Mouse (Mus musculus) right cerebral cortex, postnatal 25 days (tissue): ENCODE measurements around the gene Cavin1.

ENCODE experiments used
- DNase-seq: peaks from one replicate; pipeline ENCODE4 v3.0.0; 2022

Gene Cavin1

DNA sequence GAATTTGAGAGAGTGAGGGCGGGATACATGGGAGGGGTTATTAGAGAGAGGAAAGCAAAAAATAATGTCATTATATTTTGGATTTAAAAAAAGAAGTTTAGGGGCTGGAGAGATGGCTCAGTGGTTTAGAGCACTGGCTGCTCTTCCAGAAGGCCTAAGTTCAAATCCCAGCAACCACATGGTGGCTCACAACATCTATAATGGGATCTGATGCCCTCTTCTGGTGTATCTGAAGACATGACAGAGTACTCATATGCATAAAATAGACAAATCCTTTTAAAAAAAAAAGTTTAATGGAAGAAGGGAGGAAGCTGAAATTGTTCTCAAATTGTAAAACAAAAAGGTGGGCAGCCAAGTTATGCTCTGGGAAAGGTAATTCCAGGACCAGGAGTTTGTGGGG, 21.1 kb downstream of the Cavin1 start:
- DNase-seq, result no peak

DNA sequence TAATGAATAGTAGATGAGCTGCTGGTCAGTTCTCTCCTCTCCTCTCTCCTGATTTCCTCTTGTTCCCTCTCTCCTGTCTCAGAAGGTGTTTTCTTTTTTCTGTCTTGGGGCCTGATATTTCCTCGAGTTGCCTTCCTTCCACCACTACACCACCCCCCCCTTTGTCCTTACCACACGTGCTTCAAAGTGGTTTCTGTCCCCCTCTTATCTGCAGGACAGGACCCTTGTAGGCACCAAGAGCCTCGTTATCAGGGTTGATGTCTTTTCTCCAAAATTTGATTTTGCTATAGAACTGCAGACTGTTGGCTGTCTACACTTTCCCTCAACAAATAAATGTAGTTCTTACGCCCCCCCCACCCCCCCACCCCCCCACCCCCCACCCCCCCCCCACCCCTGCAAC, 22.4 kb downstream of the Cavin1 start:
- no peak for DNase-seq

DNA sequence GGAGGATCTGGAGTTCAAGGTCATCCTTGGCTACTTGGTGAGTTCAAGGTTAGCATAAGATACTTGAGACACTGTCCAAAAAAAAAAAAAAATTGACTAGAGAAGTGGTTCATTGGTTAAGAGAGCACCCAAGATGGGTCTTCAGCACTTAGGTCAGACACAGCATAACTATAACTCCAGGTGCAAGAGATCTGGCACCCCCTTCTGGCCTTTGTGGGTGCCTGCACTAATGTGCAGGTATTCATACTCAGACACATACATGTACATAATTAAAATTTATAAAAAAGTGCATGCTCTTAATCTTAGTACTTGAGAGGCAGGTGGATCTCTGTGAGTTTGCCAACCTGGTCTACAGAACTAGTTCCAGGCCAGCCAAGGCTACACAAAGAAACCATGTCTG, 23.1 kb downstream of the Cavin1 start:
- no peak for DNase-seq

DNA sequence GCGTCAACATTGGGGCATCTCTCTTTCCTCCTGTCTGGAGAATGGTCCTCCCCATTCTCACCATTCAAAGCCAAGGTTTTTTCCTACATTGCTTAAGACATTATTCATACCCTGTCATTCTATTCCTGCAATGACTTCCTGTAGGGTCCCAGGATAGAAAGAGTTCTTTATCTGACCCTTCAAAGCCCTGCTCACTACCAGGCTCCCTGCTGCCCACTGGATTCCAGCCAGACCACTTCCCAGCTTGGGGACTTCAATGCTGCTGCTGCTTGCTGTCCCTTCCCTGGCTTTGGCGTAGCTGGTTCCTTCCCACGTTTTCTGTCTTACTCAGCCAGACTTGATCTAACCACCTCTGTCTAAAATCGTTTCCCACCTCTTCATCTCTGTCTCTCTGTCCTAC, 23.8 kb downstream of the Cavin1 start:
- DNase-seq, result no peak

DNA sequence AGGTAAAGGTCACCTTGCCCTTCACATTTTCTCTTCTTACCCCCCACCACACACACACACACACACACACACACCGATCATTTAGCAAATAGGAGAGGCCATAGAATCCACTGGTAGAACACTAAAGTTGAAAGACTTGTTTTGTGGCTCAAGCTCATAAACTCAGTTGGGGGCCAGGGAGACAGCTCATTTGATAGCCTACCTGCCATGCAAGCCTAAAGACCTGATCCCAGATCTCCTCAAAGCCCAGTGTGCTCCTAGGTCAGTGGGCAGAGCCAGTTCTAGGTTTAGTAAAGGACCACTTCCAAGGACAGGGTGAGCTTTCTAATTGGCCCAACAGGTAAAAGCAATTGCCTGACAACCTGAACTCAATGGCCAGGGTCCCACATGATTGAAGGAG, 28.3 kb downstream of the Cavin1 start:
- DNase-seq, result no peak

DNA sequence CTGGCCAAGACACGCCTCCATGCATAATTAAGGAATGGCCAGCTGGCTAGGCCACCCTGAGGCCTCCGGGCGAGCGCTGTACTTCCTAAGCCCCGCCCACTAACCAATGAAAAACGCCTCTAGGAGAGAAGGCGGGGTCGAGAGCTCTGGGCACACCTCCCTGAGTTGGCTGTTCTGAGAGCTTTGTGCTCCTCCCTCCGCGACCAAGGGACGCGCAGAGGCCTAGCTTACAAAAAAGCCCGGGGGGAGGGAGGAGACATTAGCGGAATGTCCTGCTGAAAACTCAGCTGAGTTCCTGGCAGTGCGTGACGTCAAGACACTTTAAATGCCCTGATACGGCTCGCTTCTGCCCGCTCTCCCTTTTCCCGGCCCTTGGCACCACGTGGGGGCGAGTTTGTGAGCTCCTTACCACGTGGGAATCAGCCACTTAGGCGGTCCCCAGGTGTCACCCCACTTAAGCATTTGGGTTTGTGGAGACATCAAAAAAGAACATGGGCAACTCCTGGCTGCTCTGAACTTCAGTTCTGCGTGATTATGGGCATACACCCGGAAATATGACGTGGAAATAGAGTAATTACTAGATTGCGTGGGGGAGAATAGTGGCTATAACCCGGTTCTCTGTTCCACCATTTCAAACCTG, 31.1 kb downstream of the Cavin1 start, which contains the start of gene Stat3:
Gene Stat3 (minus strand): TSS at position 29 of the 640 bp plus-strand sequence.
- DNase-seq, result peak; percentile 97

DNA sequence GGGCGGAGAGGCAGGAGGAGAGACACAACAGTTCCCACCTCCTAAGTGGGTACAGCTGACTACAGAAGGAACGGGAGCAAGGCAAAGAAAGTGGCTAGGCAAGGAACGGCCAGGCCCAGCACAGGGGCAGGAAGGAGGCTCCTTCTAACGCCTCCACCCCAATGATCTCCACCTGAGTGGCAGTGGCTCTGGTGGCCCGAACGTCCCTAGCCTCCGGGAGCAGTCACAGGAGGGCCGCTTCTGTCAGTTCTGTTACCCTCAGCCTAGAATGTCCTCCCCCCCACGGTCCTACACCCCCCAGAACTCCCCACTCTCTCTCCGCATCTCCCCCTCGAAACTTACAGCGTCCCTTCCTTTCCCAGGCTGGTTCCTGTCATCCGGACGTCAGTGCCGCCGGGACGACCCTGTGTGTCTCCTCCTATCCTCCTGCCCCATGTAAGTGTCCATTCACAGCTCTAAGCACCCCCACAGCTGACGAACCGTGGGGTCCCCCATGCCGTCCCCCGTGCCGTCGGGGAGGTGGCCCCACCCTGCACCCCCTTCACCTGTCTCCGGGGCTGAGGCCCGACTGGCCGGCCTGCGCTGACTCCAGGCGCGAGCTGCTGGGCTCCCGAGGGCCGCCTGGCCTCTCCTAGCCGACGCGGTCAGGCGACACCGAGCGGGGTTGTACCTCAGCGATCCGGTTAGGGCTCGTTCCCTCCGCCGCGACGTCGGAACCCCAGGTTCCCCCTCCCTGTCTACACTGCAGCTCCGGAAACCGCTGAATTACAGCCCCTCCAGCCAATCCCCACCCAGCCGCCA, 31.8 kb downstream of the Cavin1 start:
- DNase-seq, result no peak

DNA sequence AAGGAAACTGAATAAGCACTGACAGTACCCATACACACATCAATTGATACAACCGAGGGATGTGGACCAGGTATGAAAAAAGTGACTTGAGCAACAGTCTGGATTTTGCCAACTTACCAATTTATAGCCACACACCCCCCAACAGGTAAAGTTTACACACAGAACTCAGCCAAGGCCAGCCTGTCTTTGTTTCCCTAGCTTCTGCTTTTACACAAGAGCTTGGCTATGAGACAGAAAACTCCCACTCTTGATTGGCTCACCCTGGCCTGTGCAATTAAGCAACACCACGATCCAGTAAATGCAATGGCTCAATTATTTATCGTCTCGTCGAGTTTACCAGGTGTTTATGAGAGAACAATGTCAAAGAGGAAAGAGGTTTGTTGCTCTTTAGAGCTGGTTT, 32.6 kb downstream of the Cavin1 start:
- no peak for DNase-seq

DNA sequence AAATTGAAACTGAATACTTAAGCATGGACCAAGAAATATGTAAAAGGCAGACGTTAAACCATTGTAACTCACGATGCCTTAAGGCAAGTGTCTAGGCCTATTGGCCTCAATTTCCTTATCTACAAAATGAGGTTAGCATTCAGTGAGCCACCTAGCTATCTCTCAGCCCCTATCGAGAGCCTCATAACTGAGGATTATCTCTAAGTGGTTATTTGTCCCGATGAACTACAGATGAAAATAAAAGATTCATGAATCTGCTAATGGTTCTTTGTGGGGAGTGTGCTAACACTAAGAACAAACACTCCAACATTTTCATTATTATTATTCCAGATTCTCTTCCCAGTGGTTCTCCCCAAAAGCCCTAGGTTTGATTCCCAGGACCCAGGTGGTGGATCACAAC, 33.4 kb downstream of the Cavin1 start:
- DNase-seq, result no peak

DNA sequence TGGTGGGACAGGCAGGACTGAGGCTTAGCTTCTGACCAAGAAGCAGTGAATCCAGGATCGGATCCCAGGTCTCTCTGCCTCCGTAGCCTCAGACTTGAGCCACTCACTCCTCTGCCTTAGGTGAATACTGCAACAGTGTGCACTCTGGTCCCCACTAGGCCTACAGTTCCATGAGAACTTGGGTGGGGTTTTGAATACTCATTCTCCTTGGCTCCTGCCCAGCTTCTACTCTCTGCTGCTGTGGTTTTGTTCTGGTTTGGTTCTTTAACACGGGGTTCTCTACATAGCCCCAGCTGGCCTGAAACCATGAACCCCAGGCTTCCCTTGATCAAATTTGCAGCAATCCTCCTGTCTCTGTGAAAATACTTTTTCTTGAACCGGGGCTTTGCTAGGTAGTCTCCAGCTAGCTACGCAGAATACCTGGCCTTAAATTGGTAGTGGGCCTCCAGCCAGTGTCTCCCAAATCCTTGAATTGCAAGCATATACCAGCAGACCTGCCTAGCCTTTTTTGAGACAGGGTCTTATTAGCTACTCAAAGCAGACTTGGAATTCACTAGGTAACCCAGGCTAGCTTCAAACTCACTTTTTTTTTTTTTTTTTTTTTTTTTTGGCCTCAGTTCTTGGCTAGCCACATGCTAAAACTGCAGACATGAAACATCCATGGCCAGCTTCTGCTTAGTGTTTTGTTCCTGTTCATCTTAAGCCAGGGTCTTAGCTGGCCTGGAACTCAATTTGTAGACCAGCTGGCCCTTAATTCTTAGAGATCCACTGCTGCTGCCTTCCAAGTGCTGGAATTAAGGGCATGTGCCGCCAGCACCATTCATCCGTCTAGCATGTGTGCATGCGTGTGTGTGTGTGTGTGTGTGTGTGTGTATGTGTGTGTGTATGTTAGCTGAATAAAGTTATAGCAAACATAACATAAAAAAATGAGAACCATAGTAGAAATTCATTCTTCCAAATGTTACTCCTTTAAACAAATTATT, 35.0 kb downstream of the Cavin1 start:
- DNase-seq, result no peak

DNA sequence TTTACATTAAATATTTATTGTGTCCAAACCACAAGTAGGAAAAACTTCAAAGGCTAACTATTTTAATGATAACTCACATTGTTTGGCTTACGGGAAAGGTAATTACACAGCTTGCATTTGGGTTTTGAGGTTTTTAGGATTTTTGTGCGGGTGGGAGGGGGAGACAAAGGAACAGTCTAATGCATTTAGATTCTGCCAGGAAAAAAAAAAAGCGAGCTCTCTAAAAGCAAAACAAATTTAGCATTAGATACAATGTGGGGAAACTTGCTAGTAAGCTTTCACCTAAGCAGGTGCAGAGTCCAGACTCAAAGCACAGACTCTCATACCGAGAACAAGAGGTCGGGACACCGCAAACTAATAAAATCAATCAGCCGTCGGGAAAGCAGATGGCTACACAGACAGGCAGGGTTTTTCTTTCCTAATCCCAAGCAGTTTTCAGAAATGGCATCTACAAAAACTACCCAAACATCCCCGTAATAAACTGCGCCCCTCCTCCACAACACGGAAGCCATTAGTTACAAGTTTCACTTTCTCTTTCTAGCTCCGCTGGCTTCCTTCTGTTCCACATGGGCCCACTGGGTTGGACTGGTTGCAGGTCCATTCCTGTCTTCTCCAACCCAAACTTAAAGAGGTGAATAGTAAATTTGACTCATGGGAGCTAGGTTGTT, 39.3 kb downstream of the Cavin1 start:
- DNase-seq, result no peak

DNA sequence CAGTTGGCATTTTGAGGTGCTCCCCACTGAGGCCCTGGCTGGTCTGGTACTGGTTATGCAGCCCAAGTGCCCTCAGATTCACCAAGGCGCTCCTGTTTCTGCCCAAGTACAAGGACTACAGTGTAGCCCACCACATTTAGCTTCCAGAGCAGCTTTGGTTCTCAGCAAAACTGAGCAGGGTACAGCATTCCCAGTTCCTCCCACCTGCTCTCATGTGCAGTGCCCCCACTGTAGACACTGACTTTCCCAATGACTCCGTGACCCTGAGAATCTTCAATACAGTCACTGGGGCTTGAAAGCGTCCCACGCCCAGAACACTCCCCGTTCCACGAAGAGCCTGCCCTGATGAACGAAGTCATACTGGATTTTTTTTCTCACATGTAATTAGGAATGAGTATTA, 40.1 kb downstream of the Cavin1 start:
- no peak for DNase-seq

DNA sequence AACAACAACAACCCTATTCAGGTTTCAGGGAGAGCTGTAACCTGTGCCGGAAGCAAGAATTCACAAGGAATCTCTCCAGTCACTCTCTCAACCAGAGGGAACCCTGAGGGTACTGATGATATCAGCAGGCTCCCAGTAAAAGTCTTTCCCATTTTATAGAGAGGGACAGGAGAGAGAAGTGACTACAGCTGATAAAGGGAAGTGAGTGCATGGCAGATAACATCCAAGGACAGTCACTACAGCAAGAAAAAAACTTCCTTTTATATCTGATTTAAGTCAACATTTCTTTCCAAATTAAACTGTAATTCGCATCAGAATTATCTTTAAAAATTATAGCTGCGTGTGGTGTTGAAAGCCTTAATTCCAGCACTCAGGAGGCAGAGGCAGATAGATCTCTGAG, 43.3 kb downstream of the Cavin1 start:
- DNase-seq, result no peak

DNA sequence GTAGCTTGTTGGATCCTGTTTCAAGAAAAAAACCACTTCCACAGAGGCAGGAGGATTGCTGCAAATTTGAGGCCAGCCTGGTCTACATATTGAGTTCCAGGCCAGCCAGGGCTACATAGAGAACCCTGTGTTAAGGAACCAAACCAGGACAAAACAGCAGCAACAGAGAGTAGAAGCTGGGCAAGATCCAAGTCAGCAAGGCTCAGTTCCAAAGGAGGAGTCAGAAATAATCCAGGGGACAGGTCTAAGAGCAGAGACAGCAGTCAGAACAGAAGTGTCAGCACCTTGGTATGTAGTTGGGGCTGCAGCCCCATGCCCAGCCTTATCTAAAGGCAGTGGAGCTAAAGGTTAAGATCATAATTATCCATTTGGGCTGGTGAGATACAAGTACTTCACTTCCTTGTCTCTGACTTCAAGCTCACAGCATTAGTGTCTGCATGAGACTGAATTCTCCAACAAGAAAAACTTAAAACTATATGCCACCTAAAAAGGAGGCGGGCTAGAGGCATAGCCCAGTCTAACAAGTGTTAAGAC, 46.2 kb downstream of the Cavin1 start:
- no peak for DNase-seq

DNA sequence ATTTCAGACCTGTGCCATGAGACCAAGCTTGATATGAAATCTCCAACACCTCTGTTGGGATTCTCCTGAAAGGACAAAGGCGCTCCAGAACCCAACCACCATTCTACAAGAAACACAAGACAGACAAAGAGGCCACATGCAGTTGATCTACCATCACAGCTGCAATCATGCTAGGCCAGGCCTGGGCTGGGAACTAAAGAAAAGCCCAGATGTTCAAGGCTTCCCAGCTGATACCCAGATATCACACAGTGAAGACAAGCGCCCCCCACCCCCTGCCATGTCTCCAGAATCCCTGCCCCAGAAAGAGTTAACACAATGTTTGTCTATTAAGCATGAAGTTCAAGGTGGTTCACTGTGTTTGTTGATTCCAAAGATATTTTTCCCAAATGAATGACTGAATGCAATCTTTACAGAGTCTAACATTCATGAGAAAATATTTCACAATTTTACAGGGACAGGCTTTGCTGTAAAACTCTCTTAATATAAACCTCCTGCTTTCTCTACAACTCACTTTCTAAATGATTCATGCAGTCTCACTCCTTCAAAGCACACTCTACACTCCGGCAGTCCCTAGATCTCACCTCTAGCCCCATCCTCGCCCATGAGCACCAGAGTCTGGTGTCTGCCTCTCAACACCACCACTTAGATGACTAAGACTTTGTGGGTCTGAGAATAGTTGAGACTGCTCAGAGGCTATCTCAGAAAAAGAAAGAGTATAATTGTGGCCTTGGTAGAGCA, 49.6 kb downstream of the Cavin1 start:
- DNase-seq, result no peak

DNA sequence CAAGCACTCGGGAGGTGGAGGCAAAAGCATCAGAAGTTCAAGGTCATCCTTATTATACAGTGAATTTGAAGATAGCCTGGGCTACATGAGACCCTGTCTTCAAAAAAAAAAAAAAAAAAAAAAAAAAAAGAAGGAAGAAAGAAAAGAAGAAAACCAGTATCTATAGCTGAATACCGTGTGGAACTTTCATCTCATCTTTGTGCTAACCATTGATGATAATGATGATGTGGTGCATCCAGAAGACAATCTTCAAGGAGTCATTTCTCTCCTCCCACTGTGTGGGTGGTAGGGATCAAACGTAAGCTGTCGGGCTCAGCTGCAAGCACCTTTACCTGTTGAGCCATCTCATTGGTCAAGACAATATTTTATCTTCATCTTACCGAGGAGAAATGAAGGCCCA, 52.7 kb downstream of the Cavin1 start:
- no peak for DNase-seq

DNA sequence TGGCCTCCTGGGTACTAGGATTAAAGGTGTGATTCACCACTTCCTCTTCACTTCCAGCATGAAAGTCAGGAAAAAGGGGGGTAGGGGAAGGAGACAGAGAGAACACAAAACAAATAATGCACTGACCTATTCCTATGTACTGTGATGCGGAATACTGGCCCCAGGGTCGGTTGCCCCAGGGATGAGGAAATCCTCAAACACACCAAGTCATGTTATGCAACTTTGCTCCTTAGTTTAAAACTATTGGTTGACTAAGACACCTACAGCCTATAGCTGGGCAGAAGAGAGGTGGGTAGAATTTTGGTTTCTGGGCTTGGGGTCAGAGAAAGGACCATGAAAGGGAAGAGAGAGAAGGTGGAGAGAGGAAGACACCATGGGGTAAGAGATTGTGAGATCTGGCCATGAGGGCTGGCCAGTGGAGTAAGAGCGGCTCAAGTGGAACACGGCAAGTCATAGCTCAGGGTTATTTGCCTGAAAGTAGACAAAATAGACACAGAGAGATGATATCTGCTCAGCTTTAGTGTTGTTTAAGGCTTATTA, 54.2 kb downstream of the Cavin1 start:
- DNase-seq, result no peak

DNA sequence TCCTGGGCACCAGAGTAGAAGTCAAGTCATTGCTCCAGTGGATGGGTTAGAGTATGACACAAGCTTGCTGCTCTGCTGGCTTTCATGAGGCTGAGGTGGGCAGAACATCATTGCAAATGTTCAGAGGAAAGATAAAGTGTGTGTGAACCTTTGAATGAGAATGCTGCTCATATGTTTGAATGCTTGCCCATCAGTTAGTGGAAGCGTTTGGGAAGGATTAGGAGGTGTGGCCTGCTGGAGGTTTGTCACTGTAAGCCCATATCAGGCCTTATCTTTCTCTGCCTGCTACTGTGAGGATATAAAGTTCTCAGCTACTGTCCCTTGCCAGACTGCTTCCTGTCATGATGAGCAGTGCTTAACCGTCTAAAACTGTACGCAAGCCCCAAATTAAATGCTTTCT, 55.6 kb downstream of the Cavin1 start:
- DNase-seq, result no peak

DNA sequence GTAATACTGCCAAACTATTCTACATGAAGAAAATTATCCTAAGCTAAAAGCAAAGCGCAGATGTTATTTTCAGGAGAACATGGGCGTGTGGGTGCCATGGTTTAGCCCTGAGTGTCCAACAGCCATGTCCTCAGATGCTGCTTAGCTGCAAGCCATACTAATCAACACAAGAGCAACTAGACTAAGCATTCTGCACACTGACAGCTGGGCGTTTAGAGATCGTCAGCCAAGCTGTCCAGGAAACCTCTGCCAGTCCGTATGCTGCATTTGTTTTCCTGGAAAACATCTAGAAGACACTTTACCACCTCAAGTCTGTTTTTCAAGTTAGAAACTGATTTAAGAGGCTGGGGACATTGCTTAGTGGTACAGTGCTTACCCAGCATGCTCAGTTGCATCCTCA, 56.3 kb downstream of the Cavin1 start:
- DNase-seq, result no peak

DNA sequence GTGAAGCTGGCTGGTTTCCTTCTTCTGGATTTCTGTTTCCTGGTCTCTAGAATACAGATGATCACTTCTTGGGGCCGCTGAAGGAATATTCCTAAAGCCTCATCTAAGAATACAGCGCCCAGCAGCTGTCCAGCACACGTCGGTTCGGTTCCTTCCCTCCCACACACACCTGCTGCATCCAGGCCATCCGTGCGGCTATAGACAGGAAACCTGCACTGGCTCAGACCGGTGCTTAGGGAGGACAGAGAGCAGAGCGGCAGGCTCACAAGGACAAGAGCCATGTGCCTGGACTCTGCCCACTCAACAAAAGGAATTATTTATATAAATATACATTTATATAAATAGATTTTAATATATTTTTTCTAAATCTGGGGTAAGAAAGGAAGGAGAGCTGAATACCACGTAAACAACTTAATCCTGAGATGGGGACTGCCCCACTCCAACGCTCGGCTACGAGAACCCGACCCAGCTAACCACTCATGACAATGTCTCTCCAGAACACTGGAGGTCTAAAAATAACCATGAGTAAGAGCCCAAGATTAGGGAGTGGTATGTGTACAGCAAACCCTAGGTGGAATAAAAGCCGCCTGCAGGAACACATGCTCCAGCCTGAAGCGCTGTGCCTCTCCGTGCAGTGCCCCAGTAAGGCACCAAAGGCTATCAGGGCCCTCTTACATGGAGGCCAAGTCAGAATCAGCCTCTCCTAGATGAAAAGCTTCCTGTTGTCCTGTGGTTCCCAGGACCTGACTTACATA, 58.1 kb downstream of the Cavin1 start:
- no peak for DNase-seq

DNA sequence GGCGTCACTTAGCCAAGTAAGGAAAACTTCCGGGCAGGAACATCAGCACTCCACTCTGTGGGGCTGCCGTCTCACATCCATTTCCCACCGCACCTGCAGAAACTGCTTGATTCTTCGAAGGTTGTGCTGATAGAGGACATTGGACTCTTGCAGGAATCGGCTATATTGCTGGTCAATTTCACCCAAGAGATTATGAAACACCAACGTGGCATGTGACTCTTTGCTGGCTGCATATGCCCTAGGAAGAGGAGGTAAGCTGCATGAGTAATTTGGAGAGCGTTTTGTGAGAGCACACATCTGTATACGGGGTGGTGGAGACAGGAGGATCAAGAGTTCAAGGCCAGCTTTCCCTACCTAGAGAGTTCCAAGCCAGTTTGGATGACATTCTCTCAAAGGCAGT, 62.1 kb downstream of the Cavin1 start:
- no peak for DNase-seq
